Mouse (Mus musculus) C2C12 (cell line): ENCODE results near the gene Dab2. TPM values are rescaled to one million over a fixed set of nuclear protein-coding genes. Genes with fewer than 3 reads are reported as not detected.

ENCODE experiments used
- H3K27me3 ChIP-seq: one replicate; pipeline ENCODE4 v1.6.1; 2011; ENCODE audit not compliant: control insufficient read depth, insufficient read depth, insufficient read length
- H3K36me3 ChIP-seq: one replicate; pipeline ENCODE4 v1.6.1; 2011; ENCODE audit not compliant: control insufficient read depth, insufficient read depth
- H3K4me3 ChIP-seq: one replicate; pipeline ENCODE4 v1.5.1; 2011; ENCODE audit warnings: mild to moderate bottlenecking, control low read depth; ENCODE audit not compliant: poor library complexity, insufficient read depth, severe bottlenecking
- H3K79me2 ChIP-seq: one replicate; pipeline ENCODE4 v1.6.1; 2011; ENCODE audit not compliant: control insufficient read depth, insufficient read depth
- H3K79me3 ChIP-seq: one replicate; pipeline ENCODE4 v1.6.1; 2011; ENCODE audit warnings: low read depth, control low read depth
- H3ac ChIP-seq: one replicate; pipeline ENCODE3; 2011; ENCODE audit warnings: low read depth; ENCODE audit not compliant: control insufficient read depth, insufficient read length
- CEBPB ChIP-seq: IDR thresholded peaks from one replicate; pipeline ENCODE4 v1.6.1; 2011; ENCODE audit warnings: low read depth, mild to moderate bottlenecking, control low read depth, moderate library complexity
- CTCF ChIP-seq: IDR thresholded peaks from one replicate; pipeline ENCODE4 v1.5.1; 2011; ENCODE audit not compliant: control insufficient read depth, insufficient read depth, insufficient read length
- FOSL1 ChIP-seq: IDR thresholded peaks from one replicate; pipeline ENCODE4 v1.8.0; 2011; ENCODE audit warnings: mild to moderate bottlenecking, low read length; ENCODE audit not compliant: poor library complexity, insufficient read depth, severe bottlenecking
- MAX ChIP-seq: IDR thresholded peaks from one replicate; pipeline ENCODE4 v1.6.1; 2011; ENCODE audit warnings: mild to moderate bottlenecking, control low read depth
- MYOD1 ChIP-seq: IDR thresholded peaks from one replicate; pipeline ENCODE4 v1.6.1; 2011; ENCODE audit warnings: low read depth; ENCODE audit not compliant: control insufficient read depth, insufficient read length
- MYOG ChIP-seq: IDR thresholded peaks from one replicate; pipeline ENCODE4 v1.6.1; 2011; ENCODE audit not compliant: control insufficient read depth, insufficient read length; ENCODE audit errors: extremely low read depth
- USF1 ChIP-seq: IDR thresholded peaks from one replicate; pipeline ENCODE4 v1.6.1; 2011; ENCODE audit warnings: low read depth, mild to moderate bottlenecking, control low read depth, moderate library complexity
- polyA plus RNA-seq: library from polyadenylated mRNA; unstranded; fragments of >200 nt; fragmentation: generic; extraction: Trizol; gene quantifications from one replicate; pipeline ENCODE4 v1.2.1, GENCODE M21; 2012; ENCODE audit warnings: missing spikeins

Dab2 gene
- polyA plus RNA-seq, 1 experiment: 31.3 TPM

DNA sequence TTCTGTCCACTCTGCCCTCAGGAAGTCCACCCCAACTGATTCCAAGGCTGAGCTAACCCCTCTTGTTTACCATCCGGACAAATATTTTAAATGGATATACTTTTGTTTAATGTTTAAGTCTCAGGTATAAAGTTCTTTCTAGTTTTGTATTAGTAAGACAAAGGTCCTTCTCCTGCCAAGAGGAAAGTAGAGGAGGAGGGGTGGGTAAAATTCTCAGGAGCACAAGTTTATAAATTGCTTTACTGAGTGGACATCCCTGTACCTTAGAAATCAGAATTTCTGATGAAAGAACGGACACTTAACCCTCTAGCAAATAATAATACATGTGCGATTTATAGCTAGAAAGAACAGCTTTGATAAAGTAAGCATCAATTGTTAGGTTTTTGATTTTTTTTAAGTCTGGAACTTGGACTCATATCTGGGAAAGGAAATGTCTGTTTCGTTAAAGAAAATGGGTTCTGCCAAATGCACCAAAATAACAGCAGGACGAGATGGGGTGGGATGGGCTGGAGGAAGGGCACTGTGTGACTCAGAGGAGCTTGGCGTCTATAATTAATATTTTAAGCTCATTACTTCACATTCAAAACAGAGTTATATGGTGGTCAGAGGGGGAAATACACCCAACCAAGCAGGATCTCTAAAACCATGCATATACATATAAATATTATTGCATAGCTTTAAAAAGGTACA, 38.7 kb upstream of the Dab2 start:
- H3K4me3 ChIP-seq: no peak overlapping the region
- no peaks in the 10 kb centered on the region for H3K79me3 ChIP-seq
- H3K36me3 ChIP-seq: no peaks in the 10 kb centered on the region
- no peaks in the 10 kb centered on the region for H3K27me3 ChIP-seq
- H3K79me2 ChIP-seq: no peaks in the 10 kb centered on the region
- TF ChIP-seq MYOD1 (no peak), CEBPB (no peak), FOSL1 (no peak), CTCF (no peak), MYOG (no peak), USF1 (no peak), MAX (no peak)
- no peak overlapping the region for H3ac ChIP-seq

DNA sequence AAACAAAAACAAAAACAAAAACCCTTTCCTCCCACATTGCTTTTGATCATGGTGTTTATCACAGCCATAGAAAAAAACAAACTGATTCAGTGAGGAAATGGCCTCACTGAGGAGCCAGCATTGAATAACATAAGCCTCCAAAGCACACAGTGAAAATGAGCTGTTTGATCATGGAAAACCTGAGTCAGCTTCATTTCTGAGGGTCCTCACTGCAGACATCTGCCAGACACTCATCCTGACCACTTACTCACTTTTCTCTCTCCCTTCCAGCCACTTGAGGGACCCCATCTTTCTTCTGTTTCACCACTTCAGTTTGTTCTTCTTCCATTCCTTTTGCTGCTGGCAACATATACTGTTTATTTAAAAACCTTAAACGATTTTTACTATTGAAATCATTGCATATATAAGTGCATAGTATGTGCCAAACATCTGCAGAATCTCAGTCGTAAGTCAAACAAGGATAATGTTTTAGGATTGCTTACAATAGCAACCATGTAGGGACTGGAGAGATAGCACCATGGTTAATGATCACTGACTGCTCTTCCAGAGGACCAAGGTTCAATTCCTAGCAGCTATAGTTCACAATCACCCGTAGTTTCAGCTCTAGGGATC, 32.3 kb upstream of the Dab2 start:
- Histone ChIP-seq H3K79me2 (no peaks in the 10 kb centered on the region), H3K36me3 (no peaks in the 10 kb centered on the region), H3K27me3 (no peaks in the 10 kb centered on the region), H3K79me3 (no peaks in the 10 kb centered on the region), H3ac (no peak overlapping the region), H3K4me3 (no peak overlapping the region)
- TF ChIP-seq MAX (no peak), MYOG (no peak), USF1 (no peak)

DNA sequence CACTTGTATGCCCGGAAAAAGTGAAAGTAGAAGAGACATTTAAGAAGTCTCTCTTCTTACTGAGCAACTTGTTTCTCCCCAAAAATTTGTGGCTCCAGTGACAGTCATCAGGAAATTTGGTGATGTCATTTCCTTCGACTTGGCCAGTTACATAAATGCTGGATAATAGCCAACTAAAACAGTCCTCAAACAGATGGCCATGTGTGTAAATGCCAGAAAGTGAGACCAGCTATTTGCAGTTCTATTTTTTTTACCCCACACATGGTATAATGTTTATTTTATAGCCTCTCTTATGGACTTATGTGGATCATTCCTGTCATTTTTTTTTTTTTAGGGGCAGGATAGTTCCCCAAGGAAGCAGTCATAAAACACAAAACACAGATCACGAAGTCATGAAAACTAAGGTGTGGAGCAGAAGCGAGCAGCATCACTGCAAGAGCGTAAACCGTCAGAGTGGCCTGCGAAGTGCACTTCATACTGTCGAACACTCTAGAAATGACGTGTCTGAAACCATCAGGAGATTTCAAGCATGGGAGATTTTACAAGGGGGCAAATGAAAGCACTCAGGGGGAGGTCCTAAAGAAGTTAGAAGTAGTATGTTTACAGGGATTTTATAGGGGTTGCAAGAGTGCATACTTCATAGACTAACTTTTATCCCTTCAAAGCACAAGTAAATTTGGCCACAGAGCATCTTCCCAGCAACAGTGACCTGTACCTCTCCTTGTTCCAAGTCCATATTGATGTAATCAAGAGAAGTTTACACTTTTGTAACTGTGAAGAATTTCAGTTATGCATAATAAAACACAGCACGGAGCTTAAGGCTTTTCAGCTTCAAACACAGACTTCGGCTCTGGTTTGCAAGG, 20.8 kb upstream of the Dab2 start:
- no peaks in the 10 kb centered on the region for H3K79me2 ChIP-seq
- TF ChIP-seq USF1 (no peak), MYOG (no peak), MAX (no peak), FOSL1 (no peak), MYOD1 (no peak)

DNA sequence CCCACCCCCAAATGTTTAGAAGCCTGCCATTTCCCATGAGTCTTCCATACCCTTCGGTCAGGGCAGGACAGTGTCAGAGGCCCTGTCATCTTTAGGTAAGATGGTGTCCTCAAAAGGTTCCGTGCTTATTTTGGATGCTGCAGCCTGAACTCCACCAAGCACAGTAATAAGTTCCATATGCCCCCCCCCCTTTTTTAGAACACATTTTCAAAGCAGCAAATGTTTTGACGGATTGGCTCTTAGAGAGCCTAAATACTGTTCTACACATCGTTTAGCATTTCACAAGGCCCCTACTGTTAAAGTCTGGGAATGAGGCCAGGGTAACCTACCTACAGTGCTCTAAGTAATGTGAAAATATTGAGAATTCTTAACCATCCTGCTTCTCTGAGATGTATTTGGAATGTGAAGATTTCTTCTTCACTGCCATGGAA, 19.6 kb upstream of the Dab2 start:
- no peaks in the 10 kb centered on the region for H3K79me3 ChIP-seq

More for the DNA sequence above, 20.8 kb upstream of the Dab2 start:
- H3K27me3 ChIP-seq: no peaks in the 10 kb centered on the region
- H3ac ChIP-seq: no peak overlapping the region
- no peak overlapping the region for H3K4me3 ChIP-seq
- no peaks in the 10 kb centered on the region for H3K36me3 ChIP-seq
- H3K79me3 ChIP-seq: no peaks in the 10 kb centered on the region

DNA sequence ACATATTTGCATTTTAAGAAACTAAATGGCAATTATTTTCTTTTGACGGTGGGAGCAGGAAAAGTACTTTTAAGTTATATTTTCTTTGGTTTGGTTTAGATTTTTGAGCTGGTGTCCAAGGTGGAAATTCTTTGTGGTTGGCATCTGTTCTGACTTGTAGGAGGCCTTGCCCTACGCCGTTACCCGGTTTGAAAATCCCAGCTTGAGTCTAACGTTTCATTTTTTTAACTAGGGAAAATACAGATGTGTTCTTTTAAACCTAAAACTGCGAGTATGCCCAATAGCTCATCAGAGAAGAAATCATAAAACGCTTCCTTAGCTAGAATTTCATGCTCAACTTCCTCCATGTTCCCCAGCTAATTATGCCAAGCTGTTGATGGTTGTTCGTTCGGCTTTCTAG, 16.3 kb upstream of the Dab2 start:
- no peak overlapping the region for H3ac ChIP-seq
- TF ChIP-seq USF1 (no peak), CEBPB (no peak)
- H3K4me3 ChIP-seq: no peak overlapping the region
- H3K79me3 ChIP-seq: no peaks in the 10 kb centered on the region
- H3K36me3 ChIP-seq: no peaks in the 10 kb centered on the region
- H3K79me2 ChIP-seq: no peaks in the 10 kb centered on the region
- H3K27me3 ChIP-seq: no peaks in the 10 kb centered on the region

More for the DNA sequence above, 19.6 kb upstream of the Dab2 start:
- H3K27me3 ChIP-seq: no peaks in the 10 kb centered on the region
- no peaks in the 10 kb centered on the region for H3K36me3 ChIP-seq
- TF ChIP-seq FOSL1 (no peak), MAX (no peak), CTCF (no peak), MYOG (no peak), MYOD1 (no peak), USF1 (no peak), CEBPB (no peak)
- H3K79me2 ChIP-seq: no peaks in the 10 kb centered on the region
- H3ac ChIP-seq: no peak overlapping the region
- no peak overlapping the region for H3K4me3 ChIP-seq
